Mouse (Mus musculus): ENCODE results near the gene Gm7995.
"Not testable (repeated sequence)": the region's sequence is repeated elsewhere in the genome, so short reads cannot be mapped to it uniquely, and the experiment has no call there.

GRCm38 (mm10) chr14:42297258-42297657 lies 12.8 kb upstream of the Gm7995 start, which contains the start of gene Gm9611:
- TF ChIP-seq POLR2A (IDR thresholded peaks at IDR 0.05; ENCODE audit: borderline replicate concordance, low read depth, low read length); CTCF (IDR thresholded peaks at IDR 0.05; ENCODE audit: low read depth, low read length): not testable (repeated sequence)

Data from bone marrow macrophage, adult 2 months (primary cell).